Comparison of ENCODE assay signal across 8 mouse cellular contexts in genomic region chr9:96758749-96759597, GRCm38 (mm10). TPM values are rescaled to one million over a fixed set of nuclear protein-coding genes. Genes with fewer than 3 reads are reported as not detected.
A peak's percentile ranks its signal among the peaks of the same experiment; 100 is the strongest.
DNase-seq lines count a peak whose midpoint lies in the region; ATAC-seq lines count a peak whose summit lies in the region.

No protein-coding gene starts in this region.

- peak; percentile 83 to 95 for DNase-seq in adrenal gland, adult (ENCODE audit: inconsistent age in 2 of 2, low spot score in 1 of 2)
- peak; percentile 95 for DNase-seq in embryo, embryonic 10 days (ENCODE audit: low spot score)
- DNase-seq in gastrocnemius, adult 8-10 months (ENCODE audit: low spot score in 2 of 2) = peak; percentile 30 to 50
- DNase-seq in induced T-regulatory cell, adult 2 months (ENCODE audit: low read depth) = peak; percentile 94
- DNase-seq in left cerebral cortex, adult 8-10 months (ENCODE audit: low spot score in 2 of 2) = peak; percentile 44 to 64
- peak; percentile 76 to 85 for DNase-seq in right cerebral cortex, postnatal 10 days (ENCODE audit: low spot score in 2 of 2)
- peak; percentile 85 for DNase-seq in yolk sac, embryonic 10.5 days (ENCODE audit: low spot score)

- ATAC-seq in megakaryocyte, adult 5-6 weeks (ENCODE audit: poor library complexity, severe bottlenecking) = peak; percentile 100

RNA-seq across cellular contexts. Expression of gene Zbtb38, which starts 6.3 kb away (rescaled TPM):
- 10 to 100 TPM; 32.6 to 33.9 (median 32.9) TPM for total RNA-seq in gastrocnemius, adult 8-10 months (2022)
- total RNA-seq in left cerebral cortex, adult 8-10 months (2022) = 10 to 100 TPM; 57.7 to 67.6 (median 63.7) TPM
- 13.6 and 18.9 TPM in 2 replicates for total RNA-seq in megakaryocyte, adult 5-6 weeks (2015)
- total RNA-seq in megakaryocyte, adult 5-6 weeks (2017) = 18.7 and 19.8 TPM in 2 replicates

Comparison
In these comparisons a context has a peak if more than half of its experiments do, and no peak if none do; other contexts are left out.
1. Peak in every context shown above with its lines: DNase-seq and ATAC-seq.
2. DNase-seq: peak in every context shown above with its lines; median percentile 95 in embryo, embryonic 10 days; 94 in induced T-regulatory cell, adult 2 months; 89 in adrenal gland, adult; 85 in yolk sac, embryonic 10.5 days; 80 in right cerebral cortex, postnatal 10 days; 54 in left cerebral cortex, adult 8-10 months; 40 in gastrocnemius, adult 8-10 months.